Mouse (Mus musculus) heart, embryonic 16.5 days (tissue): Measurements from ENCODE around the gene Enkd1. TPM values are rescaled to one million over a fixed set of nuclear protein-coding genes. Genes with fewer than 3 reads are reported as not detected.

Source experiments
- ATAC-seq: fragments of 200-750 bp; cut with Nextera tagmentation; replicated peaks from 2 replicates; pipeline ENCODE4 v1.8.0; 2017; ENCODE audit warnings: moderate number of reproducible peaks; ENCODE audit not compliant: insufficient read depth, low FRiP score; ENCODE audit errors: extremely low read depth
- H3K27ac ChIP-seq: fragments of 300-500 bp; sonication (generic); 2 replicates; pipeline ENCODE4 v1.5.1; 2014; ENCODE audit warnings: mild to moderate bottlenecking, low read length, control low read depth, moderate library complexity
- H3K27me3 ChIP-seq: fragments of 300-500 bp; sonication (generic); 2 replicates; pipeline ENCODE4 v1.6.1; 2014; ENCODE audit warnings: low read length, mixed read lengths; ENCODE audit not compliant: control insufficient read depth, insufficient read depth
- H3K36me3 ChIP-seq: fragments of 300-500 bp; sonication (generic); 2 replicates; pipeline ENCODE4 v1.6.1; 2014; ENCODE audit not compliant: control insufficient read depth, insufficient read depth
- H3K4me1 ChIP-seq: fragments of 300-500 bp; sonication (generic); 2 replicates; pipeline ENCODE4 v1.6.1; 2014; ENCODE audit warnings: low read length, mixed read lengths; ENCODE audit not compliant: control insufficient read depth, insufficient read depth
- H3K4me2 ChIP-seq: fragments of 300-500 bp; sonication (generic); 2 replicates; pipeline ENCODE4 v1.6.1; 2014; ENCODE audit warnings: low read depth, mild to moderate bottlenecking, control low read depth, low read length
- H3K4me3 ChIP-seq: fragments of 300-500 bp; sonication (generic); 2 replicates; pipeline ENCODE4 v1.5.1; 2014; ENCODE audit warnings: mild to moderate bottlenecking, control low read depth, low read length
- H3K9ac ChIP-seq: fragments of 300-500 bp; sonication (generic); 2 replicates; pipeline ENCODE4 v1.6.1; 2014; ENCODE audit warnings: low read length, control low read depth
- H3K9me3 ChIP-seq: fragments of 300-500 bp; sonication (generic); replicated peaks from 2 replicates; pipeline ENCODE4 v1.6.1; 2016; ENCODE audit warnings: low read length; ENCODE audit not compliant: control insufficient read depth
- whole genome bisulfite sequencing: fragments of 180-500 bp; shearing (Covaris S2); extraction: QIAGEN DNeasy Blood & Tissue Kit; methylation state at CpG from one replicate; pipeline ENCODE4 v1.1.7; 2014; 5-methylcytosine and 5-hydroxymethylcytosine counted together
- polyA plus RNA-seq: library from polyadenylated mRNA; unstranded; fragments of >200 nt; fragmentation: Nextera tagmentation; extraction: Ambion mirVana; gene quantifications from 2 replicates; pipeline ENCODE4 v1.2.1, GENCODE M21; 2015

The Enkd1 gene
- polyA plus RNA-seq, 1 experiment from 2014 or later = 13.1 TPM

DNA sequence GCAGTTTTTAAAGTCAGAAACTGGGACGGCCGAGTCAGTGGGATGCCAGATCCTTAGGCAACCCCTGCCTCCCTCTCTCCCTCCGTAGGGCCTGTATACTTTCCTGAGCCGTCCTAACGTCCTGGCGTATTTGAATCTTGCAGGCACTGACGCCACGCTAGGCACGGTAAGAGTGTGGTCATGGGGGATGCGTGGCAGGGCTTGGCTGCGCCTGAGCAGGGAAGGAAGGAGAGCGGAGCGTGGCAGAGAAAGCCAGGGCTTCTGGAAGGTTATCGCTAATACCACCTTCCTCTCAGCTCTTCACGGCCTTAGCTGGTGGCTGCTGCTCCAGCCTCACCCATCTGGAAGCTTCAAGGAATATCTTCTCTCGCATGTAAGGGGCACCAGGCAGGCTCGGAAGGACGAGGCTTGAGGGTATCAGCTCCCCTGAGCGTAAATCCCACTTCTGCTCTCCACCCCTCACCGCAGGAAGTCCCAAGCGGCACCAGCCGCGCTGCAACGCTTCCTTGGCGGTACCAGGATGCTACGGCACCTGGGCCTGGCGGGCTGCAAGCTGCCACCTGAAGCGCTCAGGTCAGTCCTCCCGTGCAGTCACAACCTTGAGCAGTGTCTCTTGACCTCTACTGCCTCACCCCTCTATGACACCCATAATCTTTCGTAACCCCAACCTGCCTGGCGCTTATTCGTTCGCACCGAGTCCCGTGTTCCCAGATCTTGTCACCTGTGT, 18.6 kb downstream of the Enkd1 start:
- Histone ChIP-seq H3K27ac (no peak overlapping the region), H3K36me3 (no peaks in the 10 kb centered on the region), H3K9me3 (peaks cover 2% of the 10 kb centered on the region; the same call in 1 of the 2 replicates), H3K27me3 (peaks cover 4% of the 10 kb centered on the region), H3K4me1 (peaks cover 7% of the 10 kb centered on the region), H3K4me2 (no peak overlapping the region), H3K9ac (no peak overlapping the region), H3K4me3 (no peak overlapping the region)
- 54% methylated on average over 35 of the region's 35 CpGs for WGBS
- ATAC-seq = no peak

DNA sequence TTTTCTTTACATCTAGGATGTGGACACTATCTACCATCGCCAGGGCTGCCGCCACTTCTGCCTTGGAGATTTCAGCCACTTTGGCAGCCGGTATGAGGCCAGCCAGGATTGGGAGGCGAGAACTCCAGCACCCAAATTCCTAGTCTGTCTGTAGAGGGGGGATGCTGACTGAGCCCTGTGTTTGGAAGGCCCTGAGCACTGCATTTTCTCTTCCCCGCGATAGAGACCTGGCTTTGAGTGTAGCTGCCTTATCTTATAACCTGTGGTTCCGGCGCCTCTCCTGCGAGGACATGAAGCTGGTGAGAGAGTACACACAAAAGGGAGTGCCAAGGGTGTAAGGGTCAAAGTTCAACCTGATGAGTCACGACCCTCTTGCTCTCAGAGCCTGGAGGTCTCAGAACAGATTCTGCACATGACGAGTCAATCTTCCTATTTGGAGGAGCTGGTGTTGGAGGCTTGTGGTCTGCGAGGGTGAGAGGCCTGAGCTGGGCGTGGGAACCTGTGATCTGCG, 19.7 kb downstream of the Enkd1 start:
- Histone ChIP-seq H3K27ac (no peak overlapping the region), H3K9ac (no peak overlapping the region), H3K27me3 (no peaks in the 10 kb centered on the region; the same call in 1 of the 2 replicates), H3K9me3 (peaks cover 2% of the 10 kb centered on the region; the same call in 1 of the 2 replicates), H3K4me3 (no peak overlapping the region), H3K4me2 (no peak overlapping the region), H3K4me1 (peaks cover 3% of the 10 kb centered on the region), H3K36me3 (peaks cover 6% of the 10 kb centered on the region; the same call in 1 of the 2 replicates)
- ATAC-seq = no peak
- WGBS = 37% methylated on average over 14 of the region's 14 CpGs

DNA sequence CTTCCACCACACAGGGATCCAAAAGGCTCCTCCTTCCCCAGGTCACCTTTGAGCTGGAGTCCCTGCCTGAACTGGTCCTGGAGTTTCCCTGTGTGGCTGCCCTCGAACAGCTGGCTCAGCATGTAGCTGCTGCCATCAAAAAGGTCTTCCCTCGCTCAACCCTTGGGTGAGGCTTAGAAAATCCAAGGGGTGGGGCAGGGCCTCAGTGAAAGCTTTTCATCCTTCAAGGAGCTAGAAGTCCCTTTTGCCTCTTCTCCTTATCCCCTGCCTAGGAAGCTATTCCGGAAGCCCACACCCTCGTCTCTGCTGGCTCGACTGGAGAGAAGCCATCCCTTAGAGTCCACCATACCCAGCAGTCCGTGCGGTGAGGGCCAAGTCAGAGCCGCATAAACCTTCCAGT, 20.5 kb downstream of the Enkd1 start:
- ATAC-seq = no peak
- Histone ChIP-seq H3K36me3 (peaks cover 6% of the 10 kb centered on the region; the same call in 1 of the 2 replicates), H3K27me3 (no peaks in the 10 kb centered on the region; the same call in 1 of the 2 replicates), H3K9ac (no peak overlapping the region), H3K4me2 (no peak overlapping the region), H3K27ac (no peak overlapping the region), H3K4me3 (no peak overlapping the region), H3K4me1 (peaks cover 3% of the 10 kb centered on the region), H3K9me3 (no peaks in the 10 kb centered on the region)
- 59% methylated on average over 8 of the region's 8 CpGs for WGBS

DNA sequence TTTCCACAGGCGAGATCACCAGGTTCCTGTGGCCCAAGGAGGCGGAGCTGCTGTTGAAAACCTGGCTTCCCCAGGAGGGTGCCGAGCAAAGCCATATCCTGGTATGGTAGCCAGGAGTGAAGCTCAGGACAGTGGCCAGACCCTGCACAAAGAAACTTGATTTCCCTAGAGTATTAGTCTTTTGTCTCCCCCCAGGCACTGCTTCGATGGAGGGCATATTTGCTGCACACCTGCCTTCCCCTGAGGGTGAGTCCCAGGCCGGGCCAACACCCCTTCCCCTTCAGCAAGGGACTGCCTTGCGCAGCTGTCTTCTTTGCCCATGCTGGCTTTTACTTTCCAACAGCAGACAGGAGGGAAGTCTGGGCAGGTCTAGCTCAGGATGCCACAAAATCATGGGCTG, 21.5 kb downstream of the Enkd1 start:
- H3K27ac ChIP-seq = peak overlapping the region; percentile 66
- peak overlapping the region; percentile 55 for H3K4me2 ChIP-seq
- peak overlapping the region; percentile 44; the same call in 1 of the 2 replicates for H3K9ac ChIP-seq
- peak overlapping the region; percentile 32; the same call in 1 of the 2 replicates for H3K4me3 ChIP-seq
- no peaks in the 10 kb centered on the region; the same call in 1 of the 2 replicates for H3K27me3 ChIP-seq
- peaks cover 3% of the 10 kb centered on the region for H3K4me1 ChIP-seq
- peaks cover 11% of the 10 kb centered on the region for H3K36me3 ChIP-seq
- H3K9me3 ChIP-seq = no peaks in the 10 kb centered on the region
- 67% methylated on average over 6 of the region's 6 CpGs for WGBS
- no peak for ATAC-seq

DNA sequence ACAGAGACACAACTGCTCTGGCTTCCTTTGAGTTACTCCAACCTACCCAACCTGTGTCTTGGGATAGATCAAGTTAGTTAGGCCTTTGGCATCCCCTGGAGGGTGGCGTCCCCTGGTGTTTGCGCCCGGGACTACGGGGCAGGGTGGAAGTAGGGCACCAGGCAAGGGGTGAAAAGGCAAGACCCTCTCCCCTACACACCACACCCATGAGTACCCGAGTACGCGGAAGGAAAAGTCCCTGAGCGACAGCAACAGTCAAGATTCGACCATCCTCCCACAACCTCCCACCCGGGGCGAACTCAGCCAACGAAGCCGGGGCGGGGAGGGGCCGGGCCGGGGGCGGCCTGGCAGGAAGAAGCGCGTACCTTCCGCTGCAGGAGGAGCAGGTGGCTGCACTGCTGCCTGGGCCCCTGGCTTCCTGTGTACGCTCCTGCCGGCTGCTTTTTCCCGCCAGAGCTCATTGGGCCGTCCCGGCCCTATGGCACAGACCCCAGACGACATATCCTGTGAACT, 22.2 kb downstream of the Enkd1 start, which contains the start of gene Carmil2:
Gene Carmil2, plus strand, starts transcription at position 479 of the 513 bp plus-strand sequence.
- H3K4me1 ChIP-seq = peaks cover 3% of the 10 kb centered on the region
- H3K36me3 ChIP-seq = peaks cover 18% of the 10 kb centered on the region
- peak; percentile 77 for ATAC-seq
- H3K4me2 ChIP-seq = peak within 1 kb of the TSS; percentile 55
- peak within 1 kb of the TSS; percentile 44 for H3K9ac ChIP-seq
- no peaks in the 10 kb centered on the region; the same call in 1 of the 2 replicates for H3K27me3 ChIP-seq
- 13% methylated on average over 26 of the region's 26 CpGs for WGBS
- H3K27ac ChIP-seq = peak within 1 kb of the TSS; percentile 66
- H3K4me3 ChIP-seq = peak within 1 kb of the TSS; percentile 32
- H3K9me3 ChIP-seq = no peaks in the 10 kb centered on the region

DNA sequence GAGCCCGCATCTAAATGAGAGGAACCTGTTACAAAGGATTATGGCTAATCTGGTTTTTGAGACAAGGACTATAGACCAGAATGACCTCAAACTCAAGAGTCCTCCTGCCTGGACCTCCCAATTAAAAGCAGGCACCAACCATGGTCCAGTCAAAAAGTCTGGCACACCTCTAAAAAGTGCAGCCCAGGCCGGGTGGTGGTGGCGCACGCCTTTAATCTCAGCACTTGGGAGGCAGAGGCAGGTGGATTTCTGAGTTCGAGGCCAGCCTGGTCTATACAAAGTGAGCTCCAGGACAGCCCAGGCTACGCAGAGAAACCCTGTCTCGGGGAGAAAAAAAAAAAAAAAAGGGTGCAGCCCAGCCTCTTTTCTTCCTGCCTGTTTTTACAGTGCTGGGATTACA, 22.7 kb downstream of the Enkd1 start:
- peak overlapping the region; percentile 46; the same call in 1 of the 2 replicates for H3K27ac ChIP-seq
- WGBS = 69% methylated on average over 7 of the region's 7 CpGs
- H3K4me2 ChIP-seq = peak overlapping the region; percentile 55
- no peak overlapping the region for H3K9ac ChIP-seq
- no peaks in the 10 kb centered on the region; the same call in 1 of the 2 replicates for H3K27me3 ChIP-seq
- peaks cover 23% of the 10 kb centered on the region for H3K36me3 ChIP-seq
- ATAC-seq = no peak
- peaks cover 3% of the 10 kb centered on the region for H3K4me1 ChIP-seq
- H3K9me3 ChIP-seq = no peaks in the 10 kb centered on the region
- peak overlapping the region; percentile 32; the same call in 1 of the 2 replicates for H3K4me3 ChIP-seq

DNA sequence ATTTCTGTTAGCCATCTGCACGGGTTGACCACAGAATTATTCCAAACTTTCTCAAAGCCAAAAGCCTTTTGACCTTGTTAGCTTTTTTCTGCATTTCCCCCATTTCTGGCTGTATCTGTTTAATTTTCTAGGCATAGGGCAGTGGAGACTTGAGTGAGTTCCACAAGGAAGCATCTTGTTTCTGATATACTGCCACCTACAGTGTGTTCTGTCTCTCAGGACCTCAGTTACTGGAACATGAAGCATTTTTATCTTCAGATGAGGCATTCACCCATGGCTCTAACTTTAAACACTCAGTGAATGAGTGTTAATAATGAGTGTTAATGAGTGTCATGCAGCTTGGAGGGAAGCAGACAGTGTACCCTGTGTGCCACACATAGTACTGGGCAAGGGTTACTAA, 30.1 kb downstream of the Enkd1 start:
- Histone ChIP-seq H3K4me1 (no peaks in the 10 kb centered on the region), H3K27ac (no peak overlapping the region), H3K27me3 (no peaks in the 10 kb centered on the region), H3K4me3 (no peak overlapping the region), H3K36me3 (peaks cover 62% of the 10 kb centered on the region), H3K9ac (no peak overlapping the region; the same call in 1 of the 2 replicates), H3K4me2 (no peak overlapping the region), H3K9me3 (no peaks in the 10 kb centered on the region)
- no peak for ATAC-seq
- WGBS = 77% methylated on average over 1 of the region's 1 CpGs

DNA sequence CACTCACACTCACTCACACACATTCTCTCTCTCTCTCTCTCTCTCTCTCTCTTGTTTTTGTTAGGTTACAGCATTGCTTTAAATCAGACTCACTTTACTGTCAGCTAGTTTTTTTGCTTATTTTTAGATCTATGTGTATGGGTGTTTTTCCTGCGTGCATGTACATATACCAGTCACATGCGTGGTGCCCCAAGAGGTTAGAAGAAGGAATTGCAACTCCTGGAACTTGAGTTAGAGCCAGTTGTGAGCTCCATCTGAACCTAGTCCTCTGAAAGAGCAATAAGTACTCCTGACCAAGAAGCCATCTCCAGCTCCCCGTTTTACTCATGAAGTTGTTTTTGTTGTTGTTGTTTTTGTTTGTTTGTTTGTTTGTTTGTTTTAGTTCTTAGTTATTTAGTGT, 46.8 kb downstream of the Enkd1 start:
- H3K36me3 ChIP-seq = peaks cover 18% of the 10 kb centered on the region
- H3K4me3 ChIP-seq = no peak overlapping the region
- no peak for ATAC-seq
- no peaks in the 10 kb centered on the region for H3K9me3 ChIP-seq
- no peaks in the 10 kb centered on the region for H3K4me1 ChIP-seq
- H3K4me2 ChIP-seq = no peak overlapping the region
- H3K9ac ChIP-seq = no peak overlapping the region
- H3K27ac ChIP-seq = no peak overlapping the region
- 64% methylated on average over 3 of the region's 3 CpGs for WGBS
- H3K27me3 ChIP-seq = no peaks in the 10 kb centered on the region

DNA sequence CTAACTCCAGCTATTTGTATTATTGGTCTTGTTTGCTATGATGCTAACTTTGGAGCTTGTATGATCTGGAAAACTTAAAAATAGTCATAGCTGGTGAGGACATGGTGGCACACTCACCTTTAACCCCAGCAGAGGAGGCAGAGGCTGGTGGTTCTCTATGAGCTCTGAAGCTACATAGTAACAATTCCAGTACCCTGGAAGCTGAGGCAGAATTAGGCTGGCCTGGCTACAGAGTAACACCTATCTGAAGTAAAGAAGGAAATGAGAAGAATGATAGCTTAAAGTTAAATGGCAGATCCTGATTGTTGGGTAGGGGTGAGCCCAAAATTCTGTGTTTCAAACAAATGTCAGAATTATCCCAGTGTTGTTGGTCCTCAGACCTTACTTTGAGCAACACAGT, 50.4 kb downstream of the Enkd1 start:
- ATAC-seq = no peak
- H3K36me3 ChIP-seq = peaks cover 14% of the 10 kb centered on the region
- H3K27me3 ChIP-seq = no peaks in the 10 kb centered on the region
- H3K4me1 ChIP-seq = no peaks in the 10 kb centered on the region
- no peak overlapping the region for H3K9ac ChIP-seq
- H3K27ac ChIP-seq = no peak overlapping the region
- H3K9me3 ChIP-seq = no peaks in the 10 kb centered on the region
- no peak overlapping the region for H3K4me2 ChIP-seq
- no peak overlapping the region for H3K4me3 ChIP-seq
